Mouse (Mus musculus): ENCODE results near the gene Krtap26-1. TPM values are rescaled to one million over a fixed set of nuclear protein-coding genes. Genes with fewer than 3 reads are reported as not detected.

Gene Krtap26-1
- not detected in 2 replicates for polyA plus RNA-seq (2015; fragmentation: Nextera tagmentation; extraction: Ambion mirVana)

- Histone ChIP-seq H3K4me2 (no peak within 1 kb of the TSS), H3K36me3 (no peaks in the 10 kb centered on the region), H3K27me3 (no peaks in the 10 kb centered on the region), H3K9me3 (no peaks in the 10 kb centered on the region), H3K4me3 (no peak within 1 kb of the TSS), H3K4me1 (replicated peaks) (no peaks in the 10 kb centered on the region), H3K27ac (replicated peaks) (no peak within 1 kb of the TSS), H3K9ac (no peak within 1 kb of the TSS)
- no peak for ATAC-seq (ENCODE audit: low read depth)
- WGBS: 79% methylated on average over 10 of the region's 10 CpGs
These were observed at the start of gene Krtap26-1 for GRCm38 (mm10) chr16:88647358-88647846. TSS of gene Krtap26-1 (minus strand) at chr16:88647796.

- WGBS: 56% methylated on average over 4 of the region's 4 CpGs
- Histone ChIP-seq H3K36me3 (no peaks in the 10 kb centered on the region), H3K4me3 (no peak overlapping the region), H3K9me3 (no peaks in the 10 kb centered on the region), H3K27me3 (no peaks in the 10 kb centered on the region), H3K4me2 (no peak overlapping the region), H3K27ac (replicated peaks) (no peak overlapping the region), H3K9ac (no peak overlapping the region), H3K4me1 (replicated peaks) (no peaks in the 10 kb centered on the region)
- no peak for ATAC-seq (ENCODE audit: low read depth)
These were observed 48.7 kb upstream of the Krtap26-1 start for GRCm38 (mm10) chr16:88696256-88696655.

GRCm38 (mm10) chr16:88681282-88681681 lies 33.7 kb upstream of the Krtap26-1 start:
- Histone ChIP-seq H3K4me2 (no peak overlapping the region), H3K4me1 (replicated peaks) (no peaks in the 10 kb centered on the region), H3K27ac (replicated peaks) (no peak overlapping the region), H3K36me3 (no peaks in the 10 kb centered on the region), H3K9me3 (no peaks in the 10 kb centered on the region), H3K4me3 (no peak overlapping the region), H3K27me3 (no peaks in the 10 kb centered on the region), H3K9ac (no peak overlapping the region)
- ATAC-seq (ENCODE audit: low read depth): no peak
- WGBS: 47% methylated on average over 2 of the region's 2 CpGs

DNA sequence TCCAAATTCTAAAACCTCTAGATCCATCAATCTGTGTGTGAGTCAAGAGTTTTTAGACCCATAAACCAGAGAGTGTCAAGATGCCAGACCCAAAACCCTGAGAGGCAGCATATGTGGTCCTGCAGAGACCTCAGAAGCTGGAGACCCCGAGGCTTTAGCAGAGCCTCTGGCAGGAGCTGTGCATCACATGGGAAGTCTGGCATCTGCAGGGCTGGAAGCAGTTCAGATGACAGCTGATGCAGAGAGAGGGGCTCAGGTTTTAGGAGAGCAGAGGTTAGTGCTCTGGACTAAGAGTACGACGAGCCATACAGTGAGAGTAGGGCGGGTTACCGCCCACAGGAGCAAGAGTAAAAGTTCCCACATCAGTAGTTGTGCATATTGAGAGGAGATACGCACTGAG lies 31.5 kb upstream of the Krtap26-1 start:
- H3K4me1 ChIP-seq (replicated peaks): no peaks in the 10 kb centered on the region
- H3K27ac ChIP-seq (replicated peaks): no peak overlapping the region
- no peak overlapping the region for H3K4me3 ChIP-seq
- H3K27me3 ChIP-seq: no peaks in the 10 kb centered on the region
- H3K36me3 ChIP-seq: no peaks in the 10 kb centered on the region
- WGBS: 86% methylated on average over 6 of the region's 6 CpGs
- H3K9me3 ChIP-seq: no peaks in the 10 kb centered on the region
- H3K9ac ChIP-seq: no peak overlapping the region
- no peak overlapping the region for H3K4me2 ChIP-seq
- ATAC-seq (ENCODE audit: low read depth): no peak

DNA sequence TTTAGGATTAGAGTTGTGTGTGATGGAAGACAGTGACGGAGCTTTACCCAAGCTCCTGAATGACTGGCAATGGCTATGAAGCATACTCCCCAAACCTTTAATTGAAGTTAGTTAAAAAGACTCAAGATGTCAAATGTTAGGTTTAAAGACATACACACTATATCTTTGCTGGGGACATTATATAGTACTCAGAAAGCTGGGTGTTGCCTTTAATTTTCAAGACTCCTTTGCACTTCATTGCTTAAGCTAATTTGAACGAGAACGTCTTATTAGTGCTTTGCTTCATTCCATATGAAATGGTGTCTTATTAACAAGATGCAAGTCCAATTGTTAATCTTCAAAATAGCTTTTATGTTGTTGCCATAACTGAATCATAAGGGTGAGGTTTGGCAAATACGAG lies 24.0 kb upstream of the Krtap26-1 start, which contains the start of gene Krtap27-1:
Gene Krtap27-1, minus strand, starts transcription at position 101 of the 400 bp plus-strand sequence.
- ATAC-seq (ENCODE audit: low read depth): no peak
- H3K4me3 ChIP-seq: no peak within 1 kb of the TSS
- H3K4me1 ChIP-seq (replicated peaks): no peaks in the 10 kb centered on the region
- no peak within 1 kb of the TSS for H3K4me2 ChIP-seq
- no peak within 1 kb of the TSS for H3K9ac ChIP-seq
- 93% methylated on average over 4 of the region's 4 CpGs for WGBS
- H3K36me3 ChIP-seq: no peaks in the 10 kb centered on the region
- no peak within 1 kb of the TSS for H3K27ac ChIP-seq (replicated peaks)
- no peaks in the 10 kb centered on the region for H3K27me3 ChIP-seq
- H3K9me3 ChIP-seq: no peaks in the 10 kb centered on the region

DNA sequence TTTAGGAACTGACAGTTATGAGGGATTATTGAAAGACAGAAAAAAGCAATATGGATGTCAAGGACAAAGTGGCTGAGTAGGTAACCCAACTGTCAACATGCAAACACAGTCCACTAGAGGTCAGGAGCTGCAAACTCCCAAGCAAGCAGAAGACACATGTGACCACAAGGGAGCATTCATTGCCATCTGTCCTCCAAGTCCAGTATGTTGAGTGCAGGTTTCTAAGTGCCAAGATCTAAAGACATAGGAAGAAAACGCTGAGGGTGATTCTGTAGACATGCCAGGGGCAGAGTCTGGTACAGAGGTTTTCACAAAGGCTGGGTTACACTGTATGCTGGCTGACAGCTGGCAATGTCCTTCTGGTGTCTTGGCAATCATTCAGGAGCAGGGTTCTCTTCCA lies 9.8 kb upstream of the Krtap26-1 start:
- Histone ChIP-seq H3K9me3 (no peaks in the 10 kb centered on the region), H3K4me2 (no peak overlapping the region), H3K4me3 (no peak overlapping the region), H3K36me3 (no peaks in the 10 kb centered on the region), H3K9ac (no peak overlapping the region), H3K27me3 (no peaks in the 10 kb centered on the region), H3K4me1 (replicated peaks) (no peaks in the 10 kb centered on the region; the same call in 1 of the 2 replicates), H3K27ac (replicated peaks) (no peak overlapping the region)
- WGBS: 54% methylated on average over 1 of the region's 1 CpGs
- ATAC-seq (ENCODE audit: low read depth): no peak

DNA sequence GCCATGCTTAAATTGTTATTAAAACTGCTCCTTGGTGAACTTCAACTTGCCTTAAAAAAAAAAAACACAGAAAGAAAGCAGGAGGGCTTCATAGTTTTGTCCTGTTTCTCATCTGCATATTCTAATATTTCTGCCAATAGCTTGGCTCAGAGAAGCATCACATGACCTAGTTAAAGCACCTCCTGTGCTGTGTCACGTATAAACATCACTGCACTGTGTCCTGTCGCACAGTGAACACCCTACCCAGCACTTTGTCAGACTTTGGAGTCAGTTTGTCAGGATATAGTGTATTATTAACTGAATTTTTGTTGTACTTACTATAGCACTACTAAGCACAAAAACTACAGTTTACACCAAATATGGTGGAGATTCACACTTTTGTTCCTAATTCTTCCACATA lies 4.4 kb upstream of the Krtap26-1 start:
- no peak overlapping the region for H3K4me2 ChIP-seq
- ATAC-seq (ENCODE audit: low read depth): no peak
- no peaks in the 10 kb centered on the region for H3K9me3 ChIP-seq
- 68% methylated on average over 2 of the region's 2 CpGs for WGBS
- no peak overlapping the region for H3K9ac ChIP-seq
- H3K36me3 ChIP-seq: no peaks in the 10 kb centered on the region
- no peak overlapping the region for H3K27ac ChIP-seq (replicated peaks)
- no peaks in the 10 kb centered on the region for H3K4me1 ChIP-seq (replicated peaks)
- H3K4me3 ChIP-seq: no peak overlapping the region
- no peaks in the 10 kb centered on the region for H3K27me3 ChIP-seq

- ATAC-seq (ENCODE audit: low read depth): no peak
- Histone ChIP-seq H3K4me2 (no peak overlapping the region), H3K4me1 (replicated peaks) (no peaks in the 10 kb centered on the region), H3K9me3 (no peaks in the 10 kb centered on the region), H3K36me3 (no peaks in the 10 kb centered on the region), H3K4me3 (no peak overlapping the region), H3K27me3 (no peaks in the 10 kb centered on the region), H3K9ac (no peak overlapping the region), H3K27ac (replicated peaks) (no peak overlapping the region)
- WGBS: 81% methylated on average over 1 of the region's 1 CpGs
These were observed 3.5 kb upstream of the Krtap26-1 start for GRCm38 (mm10) chr16:88651082-88651481.

GRCm38 (mm10) chr16:88646366-88647111 lies 1.1 kb downstream of the Krtap26-1 start:
- Histone ChIP-seq H3K4me3 (no peak overlapping the region), H3K36me3 (no peaks in the 10 kb centered on the region), H3K9me3 (no peaks in the 10 kb centered on the region), H3K4me2 (no peak overlapping the region), H3K4me1 (replicated peaks) (no peaks in the 10 kb centered on the region), H3K9ac (no peak overlapping the region), H3K27me3 (no peaks in the 10 kb centered on the region), H3K27ac (replicated peaks) (no peak overlapping the region)
- ATAC-seq (ENCODE audit: low read depth): no peak
- WGBS: 85% methylated on average over 8 of the region's 8 CpGs

GRCm38 (mm10) chr16:88640053-88640452 lies 7.5 kb downstream of the Krtap26-1 start:
- Histone ChIP-seq H3K4me1 (replicated peaks) (peaks cover 3% of the 10 kb centered on the region), H3K9me3 (peaks cover 4% of the 10 kb centered on the region; the same call in 1 of the 2 replicates), H3K36me3 (no peaks in the 10 kb centered on the region), H3K27me3 (no peaks in the 10 kb centered on the region), H3K9ac (no peak overlapping the region), H3K4me3 (no peak overlapping the region), H3K27ac (replicated peaks) (no peak overlapping the region), H3K4me2 (no peak overlapping the region)
- WGBS: 93% methylated on average over 3 of the region's 3 CpGs
- ATAC-seq (ENCODE audit: low read depth): no peak

DNA sequence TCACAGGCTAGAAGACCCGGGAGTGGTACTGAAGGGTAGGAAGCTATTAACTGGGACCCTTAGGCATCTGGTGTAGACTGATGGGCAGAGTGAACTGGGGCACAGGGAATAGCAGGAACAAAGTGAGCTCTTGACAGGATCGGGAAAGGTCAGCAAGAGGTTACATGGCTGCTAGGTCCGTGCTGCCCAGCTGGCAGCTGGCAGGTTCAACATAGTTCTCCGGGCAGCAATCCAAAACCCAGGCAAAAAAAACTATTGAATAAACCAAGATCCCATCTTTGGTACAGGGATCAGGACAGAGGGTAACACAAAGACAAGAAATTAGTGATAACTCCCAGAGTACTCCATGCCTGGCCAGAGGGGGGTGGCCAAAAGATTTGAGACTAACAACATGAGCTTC lies 12.5 kb downstream of the Krtap26-1 start:
- H3K27ac ChIP-seq (replicated peaks): no peak overlapping the region
- H3K9me3 ChIP-seq: no peaks in the 10 kb centered on the region
- H3K27me3 ChIP-seq: no peaks in the 10 kb centered on the region
- peaks cover 6% of the 10 kb centered on the region for H3K4me1 ChIP-seq (replicated peaks)
- no peak overlapping the region for H3K9ac ChIP-seq
- no peak overlapping the region for H3K4me2 ChIP-seq
- 45% methylated on average over 4 of the region's 4 CpGs for WGBS
- no peaks in the 10 kb centered on the region for H3K36me3 ChIP-seq
- ATAC-seq (ENCODE audit: low read depth): no peak
- no peak overlapping the region for H3K4me3 ChIP-seq

GRCm38 (mm10) chr16:88631474-88631873 lies 16.1 kb downstream of the Krtap26-1 start:
- no peak overlapping the region for H3K4me3 ChIP-seq
- no peak overlapping the region for H3K9ac ChIP-seq
- 69% methylated on average over 4 of the region's 4 CpGs for WGBS
- no peak overlapping the region for H3K4me2 ChIP-seq
- no peaks in the 10 kb centered on the region for H3K27me3 ChIP-seq
- H3K36me3 ChIP-seq: no peaks in the 10 kb centered on the region
- no peaks in the 10 kb centered on the region for H3K9me3 ChIP-seq
- peaks cover 6% of the 10 kb centered on the region for H3K4me1 ChIP-seq (replicated peaks)
- no peak overlapping the region for H3K27ac ChIP-seq (replicated peaks)
- no peak for ATAC-seq (ENCODE audit: low read depth)

- Histone ChIP-seq H3K4me3 (no peak within 1 kb of the TSS), H3K4me2 (no peak within 1 kb of the TSS), H3K27ac (replicated peaks) (no peak within 1 kb of the TSS), H3K4me1 (replicated peaks) (no peaks in the 10 kb centered on the region), H3K9me3 (no peaks in the 10 kb centered on the region), H3K27me3 (no peaks in the 10 kb centered on the region), H3K9ac (no peak within 1 kb of the TSS), H3K36me3 (no peaks in the 10 kb centered on the region)
- 90% methylated on average over 4 of the region's 4 CpGs for WGBS
- no peak for ATAC-seq (ENCODE audit: low read depth)
These were observed 20.0 kb downstream of the Krtap26-1 start, which contains the start of gene 2310079G19Rik for GRCm38 (mm10) chr16:88627566-88627965. TSS of gene 2310079G19Rik (minus strand) at chr16:88627666.

Measured in neural tube, embryonic 13.5 days (tissue).